Mouse (Mus musculus) lung, adult 2 months (tissue): ENCODE results near the gene Siae.

Source experiments
- CTCF ChIP-seq: fragments of 200-500 bp; IDR thresholded peaks from 2 replicates; pipeline ENCODE4 v1.5.1; 2011; ENCODE audit warnings: mild to moderate bottlenecking, low read length, control low read depth; ENCODE audit not compliant: insufficient read depth
- POLR2A ChIP-seq: fragments of 200-500 bp; IDR thresholded peaks from 2 replicates; pipeline ENCODE4 v1.6.1; 2011; ENCODE audit warnings: low read depth, mild to moderate bottlenecking, control low read depth, low read length, borderline replicate concordance; ENCODE audit errors: extremely low read depth

- no peak for TF ChIP-seq CTCF
- no peak for TF ChIP-seq POLR2A
Measured at GRCm38 (mm10) chr9:37664604-37665003, 109.1 kb downstream of the Siae start.
